Mouse (Mus musculus) midbrain, postnatal 0 days (tissue): ENCODE data around the gene Tmigd3. TPM values are rescaled to one million over a fixed set of nuclear protein-coding genes. Genes with fewer than 3 reads are reported as not detected.

ENCODE experiments used
- ATAC-seq: fragments of 200-750 bp; cut with Nextera tagmentation; 2 replicates; pipeline ENCODE4 v1.8.0; 2017; ENCODE audit warnings: moderate number of reproducible peaks, mild to moderate bottlenecking, moderate TSS enrichment, moderate library complexity; ENCODE audit not compliant: low FRiP score
- DNase-seq: peaks from one replicate; pipeline ENCODE4 v3.0.0-alpha.2; 2015; ENCODE audit warnings: low spot score
- H3K27ac ChIP-seq: fragments of 300-500 bp; sonication (generic); 2 replicates; pipeline ENCODE4 v1.5.1; 2014; ENCODE audit warnings: low read depth, mild to moderate bottlenecking, low read length, mixed read lengths
- H3K27me3 ChIP-seq: fragments of 300-500 bp; sonication (generic); 2 replicates; pipeline ENCODE4 v1.6.1; 2014; ENCODE audit warnings: low read length, control low read depth, mixed read lengths; ENCODE audit not compliant: insufficient read depth
- H3K36me3 ChIP-seq: fragments of 300-500 bp; sonication (generic); 2 replicates; pipeline ENCODE4 v1.6.1; 2014; ENCODE audit warnings: low read length, control low read depth, mixed read lengths; ENCODE audit not compliant: insufficient read depth
- H3K4me1 ChIP-seq: fragments of 300-500 bp; sonication (generic); 2 replicates; pipeline ENCODE4 v1.6.1; 2014; ENCODE audit warnings: mild to moderate bottlenecking, control low read depth, antibody characterized with exemption, low read length, mixed read lengths; ENCODE audit not compliant: insufficient read depth
- H3K4me2 ChIP-seq: fragments of 300-500 bp; sonication (generic); 2 replicates; pipeline ENCODE4 v1.6.1; 2014; ENCODE audit warnings: low read depth, mild to moderate bottlenecking, low read length, mixed read lengths; ENCODE audit not compliant: poor library complexity, severe bottlenecking
- H3K4me3 ChIP-seq: fragments of 300-500 bp; sonication (generic); 2 replicates; pipeline ENCODE4 v1.5.1; 2014; ENCODE audit warnings: low read depth, mild to moderate bottlenecking, low read length, moderate library complexity
- H3K9ac ChIP-seq: fragments of 300-500 bp; sonication (generic); replicated peaks from 2 replicates; pipeline ENCODE4 v1.6.1; 2014; ENCODE audit warnings: mild to moderate bottlenecking, low read length, moderate library complexity, mixed read lengths; ENCODE audit not compliant: poor library complexity, severe bottlenecking
- H3K9me3 ChIP-seq: fragments of 300-500 bp; sonication (generic); 2 replicates; pipeline ENCODE4 v1.6.1; 2016; ENCODE audit warnings: low read length, control low read depth
- CTCF ChIP-seq: IDR thresholded peaks from 2 replicates; pipeline ENCODE4 v1.5.1; 2016; ENCODE audit warnings: antibody characterized with exemption, mild to moderate bottlenecking
- WGBS: fragments of 180-500 bp; shearing (Covaris S2); extraction: QIAGEN DNeasy Blood & Tissue Kit; methylation state at CpG from one replicate; pipeline ENCODE4 v1.1.7; 2014; 5-methylcytosine and 5-hydroxymethylcytosine counted together
- polyA plus RNA-seq: library from polyadenylated mRNA; unstranded; fragments of >200 nt; fragmentation: Nextera tagmentation; extraction: Ambion mirVana; gene quantifications from 2 replicates; pipeline ENCODE4 v1.2.1, GENCODE M21; 2015
- total RNA-seq: library from RNA; depleted of rRNA; stranded (reverse); fragments of >200 nt; gene quantifications from 2 replicates; pipeline ENCODE4 v1.2.3, GENCODE M21; 2014; rRNA removed

Tmigd3 gene
- total RNA-seq (not detected in 2 replicates), polyA plus RNA-seq (not detected in 2 replicates)

DNA sequence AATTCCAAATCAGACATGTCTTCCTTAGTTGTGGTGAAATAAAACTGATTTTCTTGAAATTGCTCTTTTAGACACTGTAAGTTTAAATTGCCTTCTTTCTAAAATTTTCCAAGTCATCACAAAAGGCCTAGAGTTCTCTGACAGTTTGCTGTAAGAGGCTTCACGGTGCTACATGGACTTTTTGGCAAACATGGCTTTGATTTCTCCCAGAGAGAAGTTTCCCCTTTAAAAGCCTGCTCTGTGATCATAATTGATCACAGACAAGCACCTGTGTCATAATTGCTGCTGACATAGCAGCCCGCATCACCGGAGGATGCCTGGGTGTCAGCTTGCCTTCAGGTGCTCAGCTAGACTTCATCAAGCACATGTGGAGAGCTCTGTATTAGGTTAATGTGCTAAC is at the start of gene Tmigd3, which contains the start of gene Adora3:
Tmigd3 (plus strand) TSS at position 346 of the 400 bp plus-strand sequence.
Adora3 (plus strand) TSS at position 301 of the 400 bp plus-strand sequence.
- no peak for TF ChIP-seq CTCF
- Histone ChIP-seq H3K27me3 (no peaks in the 10 kb centered on the region), H3K36me3 (no peaks in the 10 kb centered on the region), H3K4me1 (no peaks in the 10 kb centered on the region), H3K27ac (no peak within 1 kb of the TSS), H3K9me3 (no peaks in the 10 kb centered on the region), H3K4me3 (no peak within 1 kb of the TSS), H3K9ac (no peak within 1 kb of the TSS), H3K4me2 (no peak within 1 kb of the TSS)
- WGBS, result 73% methylated on average over 3 of the region's 3 CpGs
- ATAC-seq, result no peak
- no peak for DNase-seq

DNA sequence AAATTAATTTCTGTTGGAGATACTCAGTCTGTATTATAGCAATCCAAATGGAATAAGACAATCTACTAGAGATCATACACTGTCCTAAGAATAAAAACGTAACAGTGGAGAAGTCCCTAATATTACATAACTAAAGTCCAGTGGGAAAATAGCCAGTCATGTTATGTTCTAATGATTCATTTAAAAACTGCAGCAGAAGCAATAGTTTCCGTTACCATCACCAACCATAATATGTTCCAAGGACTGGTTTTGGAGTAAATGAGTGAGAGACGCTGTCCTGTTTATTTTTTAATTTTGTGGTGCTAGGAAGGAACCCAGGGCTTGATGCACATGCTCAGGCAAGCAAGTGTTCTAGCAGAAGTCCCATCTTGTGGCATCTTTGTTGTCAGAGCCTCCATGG is 49.2 kb upstream of the Tmigd3 start:
- no peak overlapping the region for H3K4me2 ChIP-seq
- no peak for ATAC-seq
- no peak overlapping the region for H3K9ac ChIP-seq
- no peak overlapping the region for H3K27ac ChIP-seq
- 92% methylated on average over 3 of the region's 3 CpGs for WGBS
- TF ChIP-seq CTCF, result no peak
- no peaks in the 10 kb centered on the region for H3K27me3 ChIP-seq
- H3K4me1 ChIP-seq, result no peaks in the 10 kb centered on the region
- DNase-seq, result no peak
- H3K9me3 ChIP-seq, result no peaks in the 10 kb centered on the region
- no peaks in the 10 kb centered on the region for H3K36me3 ChIP-seq
- no peak overlapping the region for H3K4me3 ChIP-seq

GRCm38 (mm10) chr3:105823609-105824008 is 47.1 kb upstream of the Tmigd3 start:
- H3K27me3 ChIP-seq, result no peaks in the 10 kb centered on the region
- no peak overlapping the region for H3K27ac ChIP-seq
- TF ChIP-seq CTCF, result no peak
- no peaks in the 10 kb centered on the region for H3K36me3 ChIP-seq
- H3K9ac ChIP-seq, result no peak overlapping the region
- ATAC-seq, result no peak
- H3K4me2 ChIP-seq, result no peak overlapping the region
- H3K4me3 ChIP-seq, result no peak overlapping the region
- no peak for DNase-seq
- H3K9me3 ChIP-seq, result no peaks in the 10 kb centered on the region
- no peaks in the 10 kb centered on the region for H3K4me1 ChIP-seq

DNA sequence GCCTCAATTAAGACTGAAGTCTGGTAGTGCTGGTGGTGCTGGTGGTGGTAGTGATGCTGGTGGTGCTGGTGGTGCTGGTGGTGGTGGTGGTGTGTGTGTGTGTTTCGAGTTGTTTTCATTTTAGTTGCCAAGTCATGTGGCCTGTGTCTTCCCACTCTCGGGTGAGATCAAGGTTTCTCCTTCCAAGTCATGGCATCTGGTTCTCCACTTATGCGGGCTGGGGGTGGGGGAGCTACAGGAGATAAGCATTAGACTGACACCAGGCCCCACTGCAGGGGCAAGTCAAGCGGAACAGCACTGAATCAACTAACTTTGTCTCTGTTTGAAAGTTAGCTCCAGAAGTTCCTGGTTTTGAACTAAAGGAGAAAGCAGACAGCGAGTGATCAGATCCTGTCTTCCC is 46.6 kb upstream of the Tmigd3 start:
- no peak overlapping the region for H3K4me3 ChIP-seq
- no peaks in the 10 kb centered on the region for H3K4me1 ChIP-seq
- no peaks in the 10 kb centered on the region for H3K9me3 ChIP-seq
- no peak overlapping the region for H3K4me2 ChIP-seq
- DNase-seq (no peak), ATAC-seq (no peak)
- TF ChIP-seq CTCF, result no peak
- H3K27me3 ChIP-seq, result no peaks in the 10 kb centered on the region
- 48% methylated on average over 5 of the region's 5 CpGs for whole genome bisulfite sequencing
- H3K27ac ChIP-seq, result no peak overlapping the region
- H3K36me3 ChIP-seq, result no peaks in the 10 kb centered on the region
- H3K9ac ChIP-seq, result no peak overlapping the region

GRCm38 (mm10) chr3:105824704-105825103 is 46.0 kb upstream of the Tmigd3 start:
- H3K27ac ChIP-seq, result no peak overlapping the region
- no peak for TF ChIP-seq CTCF
- DNase-seq, result no peak
- no peaks in the 10 kb centered on the region for H3K27me3 ChIP-seq
- ATAC-seq, result no peak
- H3K4me1 ChIP-seq, result no peaks in the 10 kb centered on the region
- H3K9me3 ChIP-seq, result no peaks in the 10 kb centered on the region
- no peaks in the 10 kb centered on the region for H3K36me3 ChIP-seq
- no peak overlapping the region for H3K4me3 ChIP-seq
- WGBS, result 37% methylated on average over 2 of the region's 2 CpGs
- no peak overlapping the region for H3K4me2 ChIP-seq
- no peak overlapping the region for H3K9ac ChIP-seq

- Histone ChIP-seq H3K4me1 (no peaks in the 10 kb centered on the region), H3K4me3 (no peak overlapping the region), H3K4me2 (no peak overlapping the region), H3K9me3 (no peaks in the 10 kb centered on the region), H3K36me3 (no peaks in the 10 kb centered on the region), H3K9ac (no peak overlapping the region), H3K27ac (no peak overlapping the region), H3K27me3 (no peaks in the 10 kb centered on the region)
- DNase-seq, result no peak
- ATAC-seq, result no peak
- 77% methylated on average over 7 of the region's 7 CpGs for WGBS
- no peak for TF ChIP-seq CTCF
Measured at GRCm38 (mm10) chr3:105825501-105826161, 45.1 kb upstream of the Tmigd3 start.
